ENCODE assay signal across 19 mouse cellular contexts in genomic region chr19:21525808-21526207, GRCm38 (mm10). TPM values are rescaled to one million over a fixed set of nuclear protein-coding genes. Genes with fewer than 3 reads are reported as not detected.
DNase-seq lines count a peak whose midpoint lies in the region; ATAC-seq and TF ChIP-seq lines count a peak whose summit lies in the region.
"Had no signal": no experiment of that assay in that cellular context is flagged by ENCODE, and none has a peak within 500 bp of the region (broad histone marks: within the 10 kb centered on the region; RNA-seq: fewer than 3 reads in every experiment).

No protein-coding gene starts in this region.

- no peak overlapping the region for H3K4me3 ChIP-seq in cortical plate, adult 2 months (ENCODE audit: insufficient read depth, low read length)
- no peak overlapping the region for H3K4me3 ChIP-seq in left cerebral cortex, adult 2 months
- H3K4me3 ChIP-seq in kidney, embryonic 14.5 days (ENCODE audit: low read length): no peak overlapping the region
- H3K4me3 ChIP-seq in forebrain, embryonic 15.5 days: no peak overlapping the region
- H3K4me3 ChIP-seq: hindbrain, embryonic 15.5 days; liver, embryonic 12.5 days; lung, embryonic 15.5 days; midbrain, embryonic 15.5 days; stomach, embryonic 15.5 days had no signal

- DNase-seq in layer of hippocampus, adult 18-20 months (ENCODE audit: low spot score in 2 of 2): peak; percentile 60 to 86
- DNase-seq in left cerebral cortex, adult 2 months (ENCODE audit: extremely low spot score in 1 of 2, low spot score in 2 of 2): peak; percentile 44 to 81
- DNase-seq in right cerebral cortex, postnatal 10 days (ENCODE audit: low spot score in 2 of 2): peak; percentile 81 to 91
- no peak for DNase-seq in c-Kit-positive CD71-positive TER-119-positive erythroid progenitor cells, embryonic 14.5 days (ENCODE audit: low spot score)
- DNase-seq in testis, postnatal 10 days (ENCODE audit: low spot score): no peak
- DNase-seq: cerebellum, adult 11 months; cerebellum, postnatal 25 days; heart, postnatal 10 days; kidney, adult 18-20 months; thymus, postnatal 4 days had no signal

- WGBS in kidney, embryonic 14.5 days: 92% methylated on average over 5 of the region's 5 CpGs
- 91% methylated on average over 5 of the region's 5 CpGs for WGBS in forebrain, embryonic 15.5 days

- no peaks in the 10 kb centered on the region for H3K27me3 ChIP-seq in kidney, embryonic 14.5 days (ENCODE audit: control insufficient read depth, insufficient read depth, low read length)
- no peaks in the 10 kb centered on the region for H3K27me3 ChIP-seq in forebrain, embryonic 15.5 days
- H3K27me3 ChIP-seq: hindbrain, embryonic 15.5 days; liver, embryonic 12.5 days; lung, embryonic 15.5 days; midbrain, embryonic 15.5 days; stomach, embryonic 15.5 days had no signal

- TF ChIP-seq POLR2A in cortical plate, adult 2 months (IDR thresholded peaks at IDR 0.05; ENCODE audit: extremely low read depth, insufficient read depth, low read length): no peak

- no peak for ATAC-seq in kidney, embryonic 14.5 days (ENCODE audit: low FRiP score, low TSS enrichment)
- no peak for ATAC-seq in forebrain, embryonic 15.5 days (replicated peaks)
- ATAC-seq: activated CD4-positive, CD25-positive, alpha-beta regulatory T cell, adult 4 months; liver, embryonic 12.5 days; midbrain, embryonic 15.5 days had no signal

- peak overlapping the region; percentile 27; the same call in 1 of the 2 replicates for H3K27ac ChIP-seq in cortical plate, adult 2 months (ENCODE audit: insufficient read depth, low read length)
- peak overlapping the region; percentile 76 for H3K27ac ChIP-seq in left cerebral cortex, adult 2 months
- H3K27ac ChIP-seq in kidney, embryonic 14.5 days (ENCODE audit: low read depth, low read length): no peak overlapping the region
- no peak overlapping the region for H3K27ac ChIP-seq in forebrain, embryonic 15.5 days (replicated peaks)
- H3K27ac ChIP-seq: hindbrain, embryonic 15.5 days; liver, embryonic 12.5 days; lung, embryonic 15.5 days; midbrain, embryonic 15.5 days; stomach, embryonic 15.5 days had no signal

- intact Hi-C loops in left cerebral cortex, adult 2 months (cut with DNase I): loop anchor here (1.0 kb wide), 3 partner anchors 49 to 100 kb away; no protein-coding TSS in a partner anchor

- no peaks in the 10 kb centered on the region for H3K36me3 ChIP-seq in kidney, embryonic 14.5 days (ENCODE audit: control insufficient read depth, insufficient read depth, low read length)
- H3K36me3 ChIP-seq in forebrain, embryonic 15.5 days: no peaks in the 10 kb centered on the region
- H3K36me3 ChIP-seq: hindbrain, embryonic 15.5 days; liver, embryonic 12.5 days; lung, embryonic 15.5 days; midbrain, embryonic 15.5 days; stomach, embryonic 15.5 days had no signal

- H3K9me3 ChIP-seq in kidney, embryonic 14.5 days (ENCODE audit: control insufficient read depth, low read length): no peaks in the 10 kb centered on the region
- no peaks in the 10 kb centered on the region for H3K9me3 ChIP-seq in forebrain, embryonic 15.5 days
- H3K9me3 ChIP-seq: hindbrain, embryonic 15.5 days; liver, embryonic 12.5 days; lung, embryonic 15.5 days; midbrain, embryonic 15.5 days; stomach, embryonic 15.5 days had no signal

- no peak overlapping the region for H3K4me2 ChIP-seq in kidney, embryonic 14.5 days (replicated peaks; ENCODE audit: low read depth, low read length)
- no peak overlapping the region for H3K4me2 ChIP-seq in forebrain, embryonic 15.5 days (replicated peaks)
- H3K4me2 ChIP-seq: hindbrain, embryonic 15.5 days; liver, embryonic 12.5 days; lung, embryonic 15.5 days; midbrain, embryonic 15.5 days; stomach, embryonic 15.5 days had no signal

- no peak overlapping the region for H3K9ac ChIP-seq in kidney, embryonic 14.5 days (ENCODE audit: low read depth, low read length)
- no peak overlapping the region for H3K9ac ChIP-seq in forebrain, embryonic 15.5 days (replicated peaks)
- H3K9ac ChIP-seq: hindbrain, embryonic 15.5 days; liver, embryonic 12.5 days; lung, embryonic 15.5 days; midbrain, embryonic 15.5 days; stomach, embryonic 15.5 days had no signal

- TF ChIP-seq CTCF in cortical plate, adult 2 months (IDR thresholded peaks at IDR 0.05; ENCODE audit: extremely low read depth, insufficient read depth, low read length): no peak
- no peak for TF ChIP-seq CTCF in left cerebral cortex, adult 2 months (IDR thresholded peaks at IDR 0.05)

- H3K4me1 ChIP-seq in cortical plate, adult 2 months (ENCODE audit: control insufficient read depth, insufficient read depth, low read length): peaks cover 5% of the 10 kb centered on the region
- H3K4me1 ChIP-seq in kidney, embryonic 14.5 days (ENCODE audit: control insufficient read depth, insufficient read depth, low read length): no peaks in the 10 kb centered on the region
- no peaks in the 10 kb centered on the region for H3K4me1 ChIP-seq in forebrain, embryonic 15.5 days
- H3K4me1 ChIP-seq: hindbrain, embryonic 15.5 days; liver, embryonic 12.5 days; lung, embryonic 15.5 days; midbrain, embryonic 15.5 days; stomach, embryonic 15.5 days had no signal

RNA-seq across cellular contexts. Expression of gene Gda, which starts 52.6 kb away (rescaled TPM):
- polyA plus RNA-seq in cortical plate, adult 2 months (2012; rRNA removed): 75.1 and 79.4 TPM in 2 replicates
- 100 to 1,000 TPM; 113 to 128 TPM for total RNA-seq in layer of hippocampus, adult 18-20 months (2021)
- 100 to 1,000 TPM; 169 to 176 TPM for total RNA-seq in left cerebral cortex, adult 2 months (2021)
- polyA plus RNA-seq in kidney, embryonic 14.5 days (2014; fragmentation: Nextera tagmentation; extraction: Ambion mirVana): 0.24 TPM in 1 of 2 replicates, not detected in the other
- polyA plus RNA-seq in forebrain, embryonic 15.5 days (2015; fragmentation: Nextera tagmentation; extraction: Ambion mirVana): 2.1 and 2.7 TPM in 2 replicates

Comparison
In these comparisons a context has a peak if more than half of its experiments do, and no peak if none do; other contexts are left out.
1. H3K27ac ChIP-seq: peak in cortical plate, adult 2 months (single experiment) and left cerebral cortex, adult 2 months (single experiment); none in kidney, embryonic 14.5 days (single experiment) and forebrain, embryonic 15.5 days (single experiment).
2. DNase-seq: peak in layer of hippocampus, adult 18-20 months (2 of 2), left cerebral cortex, adult 2 months (2 of 2) and right cerebral cortex, postnatal 10 days (2 of 2); none in c-Kit-positive CD71-positive TER-119-positive erythroid progenitor cells, embryonic 14.5 days (single experiment) and testis, postnatal 10 days (single experiment).
3. RNA of gene Gda, which starts 52.6 kb away (polyA plus RNA-seq): 75.1 to 79.4 TPM in cortical plate, adult 2 months; 2.1 to 2.7 TPM in forebrain, embryonic 15.5 days and 0.24 TPM in kidney, embryonic 14.5 days; every median in the first group is over 10 times any median in the second.